Mouse (Mus musculus) intestine, embryonic 16.5 days (tissue): ENCODE data around the gene Golt1b. TPM values are rescaled to one million over a fixed set of nuclear protein-coding genes. Genes with fewer than 3 reads are reported as not detected.
"Not testable (repeated sequence)": the region's sequence is repeated elsewhere in the genome, so short reads cannot be mapped to it uniquely, and the experiment has no call there.

Experiments used
- ATAC-seq: fragments of 200-750 bp; cut with Nextera tagmentation; 2 replicates; pipeline ENCODE4 v1.8.0; 2017; ENCODE audit warnings: moderate TSS enrichment, moderate library complexity
- H3K27ac ChIP-seq: fragments of 300-500 bp; sonication (generic); 2 replicates; pipeline ENCODE4 v1.5.1; 2014; ENCODE audit warnings: mild to moderate bottlenecking, low read length
- H3K27me3 ChIP-seq: fragments of 300-500 bp; sonication (generic); replicated peaks from 2 replicates; pipeline ENCODE4 v1.6.1; 2014; ENCODE audit warnings: low read length, control low read depth, mixed read lengths; ENCODE audit not compliant: control insufficient read depth, insufficient read depth
- H3K36me3 ChIP-seq: fragments of 300-500 bp; sonication (generic); 2 replicates; pipeline ENCODE4 v1.6.1; 2014; ENCODE audit warnings: low read length, control low read depth; ENCODE audit not compliant: control insufficient read depth, insufficient read depth
- H3K4me1 ChIP-seq: fragments of 300-500 bp; sonication (generic); 2 replicates; pipeline ENCODE4 v1.6.1; 2014; ENCODE audit warnings: low read length, control low read depth, mixed read lengths; ENCODE audit not compliant: control insufficient read depth, insufficient read depth
- H3K4me2 ChIP-seq: fragments of 300-500 bp; sonication (generic); 2 replicates; pipeline ENCODE4 v1.6.1; 2014; ENCODE audit warnings: low read depth, low read length, control low read depth
- H3K4me3 ChIP-seq: fragments of 300-500 bp; sonication (generic); 2 replicates; pipeline ENCODE4 v1.5.1; 2014; ENCODE audit warnings: mild to moderate bottlenecking, low read length
- H3K9ac ChIP-seq: fragments of 300-500 bp; sonication (generic); 2 replicates; pipeline ENCODE4 v1.6.1; 2014; ENCODE audit warnings: low read depth, low read length
- H3K9me3 ChIP-seq: fragments of 300-500 bp; sonication (generic); 2 replicates; pipeline ENCODE4 v1.6.1; 2016; ENCODE audit warnings: low read length, control low read depth; ENCODE audit not compliant: control insufficient read depth
- WGBS: fragments of 180-500 bp; shearing (Covaris S2); extraction: QIAGEN DNeasy Blood & Tissue Kit; methylation state at CpG from one replicate; pipeline ENCODE4 v1.1.7; 2014; 5-methylcytosine and 5-hydroxymethylcytosine counted together
- polyA plus RNA-seq: library from polyadenylated mRNA; unstranded; fragments of >200 nt; fragmentation: Nextera tagmentation; extraction: Ambion mirVana; gene quantifications from 2 replicates; pipeline ENCODE4 v1.2.1, GENCODE M21; 2015

Gene Golt1b
- polyA plus RNA-seq: 55.9 and 59.3 TPM in 2 replicates

GRCm38 (mm10) chr6:142387011-142387754 is at the start of gene Golt1b, which contains the start of gene Recql:
TSS of gene Golt1b (plus strand) at chr6:142387221.
TSS of gene Recql (minus strand) at chr6:142387087.
- H3K9me3 ChIP-seq: no peaks in the 10 kb centered on the region
- peaks cover 7% of the 10 kb centered on the region for H3K4me1 ChIP-seq
- H3K27me3 ChIP-seq: no peaks in the 10 kb centered on the region
- under 1% methylated on average over 78 of the region's 87 CpGs for WGBS
- H3K9ac ChIP-seq: peak within 1 kb of the TSS; percentile 88
- peak within 1 kb of the TSS; percentile 84 for H3K4me3 ChIP-seq
- H3K36me3 ChIP-seq: no peaks in the 10 kb centered on the region
- peak within 1 kb of the TSS; percentile 76 for H3K4me2 ChIP-seq
- 0 out of 2 replicates have a peak within 1 kb of the TSS, but pooled peaks have one; percentile 33 for H3K27ac ChIP-seq
- peak; percentile 100 for ATAC-seq

- no peak overlapping the region for H3K27ac ChIP-seq
- H3K4me3 ChIP-seq: no peak overlapping the region
- no peaks in the 10 kb centered on the region for H3K36me3 ChIP-seq
- no peaks in the 10 kb centered on the region for H3K27me3 ChIP-seq
- ATAC-seq: no peak
- WGBS: 72% methylated on average over 2 of the region's 2 CpGs
- no peak overlapping the region for H3K4me2 ChIP-seq
- no peaks in the 10 kb centered on the region for H3K9me3 ChIP-seq
- no peak overlapping the region for H3K9ac ChIP-seq
- H3K4me1 ChIP-seq: no peaks in the 10 kb centered on the region
Measured at GRCm38 (mm10) chr6:142338961-142339360, 48.1 kb upstream of the Golt1b start.

DNA sequence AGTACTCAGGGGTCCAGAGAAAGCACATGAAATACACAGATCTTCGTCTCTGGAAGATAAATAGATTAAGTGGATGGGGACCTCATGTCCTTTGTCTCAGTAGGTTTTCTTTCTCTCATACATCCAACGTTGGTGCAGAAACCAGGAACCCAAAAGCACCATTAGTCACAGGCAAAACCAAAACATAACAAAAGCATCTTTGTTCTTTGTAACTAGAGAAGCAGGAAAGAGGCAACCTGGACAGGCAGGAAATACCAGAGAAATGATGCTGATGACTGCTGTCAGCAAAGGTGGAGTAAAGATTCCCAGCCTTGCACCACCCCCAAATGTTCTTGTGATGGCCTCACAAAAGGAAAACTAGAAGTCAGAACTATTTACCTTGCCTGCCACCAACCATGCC is 47.4 kb upstream of the Golt1b start:
- H3K36me3 ChIP-seq: no peaks in the 10 kb centered on the region
- 36% methylated on average over 2 of the region's 2 CpGs for WGBS

GRCm38 (mm10) chr6:142343561-142343960 is 43.5 kb upstream of the Golt1b start:
- no peak for ATAC-seq
- no peak overlapping the region for H3K9ac ChIP-seq
- WGBS: 69% methylated on average over 2 of the region's 2 CpGs

More for the DNA sequence above, 47.4 kb upstream of the Golt1b start:
- H3K4me3 ChIP-seq: no peak overlapping the region
- H3K27ac ChIP-seq: no peak overlapping the region
- H3K27me3 ChIP-seq: no peaks in the 10 kb centered on the region
- H3K4me1 ChIP-seq: no peaks in the 10 kb centered on the region
- H3K9ac ChIP-seq: no peak overlapping the region
- H3K4me2 ChIP-seq: no peak overlapping the region
- no peaks in the 10 kb centered on the region for H3K9me3 ChIP-seq
- ATAC-seq: no peak

DNA sequence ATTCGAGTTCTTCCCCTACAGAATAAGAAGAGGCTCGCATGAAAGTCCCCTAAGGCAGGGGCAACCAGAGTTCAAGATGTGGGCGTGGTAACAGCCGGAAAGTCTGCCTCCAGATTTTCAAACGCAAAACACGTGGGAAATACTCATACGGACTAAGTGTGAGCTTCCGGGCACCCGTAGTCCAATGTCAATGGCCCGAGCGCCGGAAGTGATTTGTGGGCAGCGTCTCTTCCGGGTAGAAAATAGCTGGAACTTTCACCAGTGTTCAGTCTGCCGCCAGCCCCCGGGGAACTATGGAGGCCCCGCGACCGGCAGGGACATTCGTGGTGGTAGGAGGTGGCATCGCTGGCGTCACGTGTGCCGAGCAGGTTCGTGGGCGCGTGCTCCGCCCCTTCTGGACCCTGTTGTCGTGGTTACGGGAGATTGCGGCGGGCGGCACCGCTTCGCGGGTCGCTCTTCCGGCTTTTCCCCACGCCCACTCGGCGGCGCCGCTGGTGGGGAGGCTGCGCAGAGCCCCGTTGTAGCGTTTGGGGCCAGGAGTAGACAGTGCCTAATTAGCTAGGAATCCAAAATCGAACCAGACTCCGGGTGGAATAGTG is 41.5 kb upstream of the Golt1b start, which contains the start of gene Pyroxd1:
Pyroxd1 (plus strand) TSS at position 215 of the 599 bp plus-strand sequence.
- H3K9me3 ChIP-seq: no peaks in the 10 kb centered on the region
- ATAC-seq: peak; percentile 98

More at GRCm38 (mm10) chr6:142343561-142343960, 43.5 kb upstream of the Golt1b start:
- no peak overlapping the region for H3K4me2 ChIP-seq
- no peak overlapping the region for H3K4me3 ChIP-seq
- no peaks in the 10 kb centered on the region for H3K36me3 ChIP-seq
- H3K27me3 ChIP-seq: no peaks in the 10 kb centered on the region
- H3K27ac ChIP-seq: no peak overlapping the region
- H3K4me1 ChIP-seq: no peaks in the 10 kb centered on the region
- no peaks in the 10 kb centered on the region for H3K9me3 ChIP-seq

DNA sequence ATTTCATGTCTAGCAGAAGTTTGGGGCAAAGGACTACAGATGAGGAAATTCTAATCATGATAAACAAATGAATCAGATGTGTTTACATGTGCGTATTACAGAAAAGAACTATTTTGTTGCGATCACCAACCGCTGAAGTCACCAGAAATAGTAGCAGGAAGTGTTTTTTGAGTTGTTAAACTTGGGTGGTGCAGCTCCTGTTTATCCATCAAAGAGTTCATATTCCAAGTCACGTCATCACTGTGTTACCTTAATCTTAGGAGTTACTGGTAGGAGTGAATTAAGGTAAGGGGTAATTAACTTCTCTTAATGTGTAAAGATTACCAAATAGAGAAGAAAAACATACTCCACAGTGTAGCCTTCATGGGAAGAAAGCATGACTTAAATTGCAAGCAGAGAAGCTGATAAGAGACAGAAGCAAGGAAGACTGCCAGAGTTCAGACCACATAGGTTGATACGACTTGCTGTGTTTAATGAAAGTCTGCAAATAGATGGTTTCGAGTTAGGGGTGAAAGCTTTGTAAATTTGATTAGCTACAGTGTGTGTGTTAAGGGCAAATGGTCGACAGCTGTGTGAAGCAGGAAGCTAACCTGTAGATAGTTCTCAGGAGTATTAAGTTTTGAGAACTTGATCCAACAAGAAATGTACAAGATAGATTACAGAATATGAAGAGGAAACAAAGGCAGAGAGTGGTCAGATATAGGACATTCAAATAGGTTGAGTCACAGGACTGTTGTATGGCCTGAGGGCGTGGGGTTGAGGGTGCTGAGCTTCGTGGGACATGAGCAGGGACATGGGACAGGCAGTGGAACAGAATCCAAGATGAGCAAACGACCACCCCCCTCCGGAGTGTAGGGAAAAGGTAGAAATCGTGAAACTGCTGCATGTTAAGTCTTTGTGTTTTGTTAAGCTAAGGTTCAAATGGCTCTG is 40.6 kb upstream of the Golt1b start:
- H3K27ac ChIP-seq: no peak overlapping the region; the same call in 1 of the 2 replicates
- H3K9ac ChIP-seq: peak overlapping the region; percentile 78
- ATAC-seq: peak; percentile 52

More for the DNA sequence above, 41.5 kb upstream of the Golt1b start, which contains the start of gene Pyroxd1:
- H3K27me3 ChIP-seq: no peaks in the 10 kb centered on the region
- no peaks in the 10 kb centered on the region for H3K4me1 ChIP-seq
- H3K9ac ChIP-seq: peak within 1 kb of the TSS; percentile 78
- H3K4me3 ChIP-seq: peak within 1 kb of the TSS; percentile 80
- H3K36me3 ChIP-seq: no peaks in the 10 kb centered on the region
- H3K4me2 ChIP-seq: peak within 1 kb of the TSS; percentile 59
- peak within 1 kb of the TSS; percentile 84 for H3K27ac ChIP-seq
- under 1% methylated on average over 48 of the region's 48 CpGs for whole genome bisulfite sequencing

GRCm38 (mm10) chr6:142347431-142348385 is 39.3 kb upstream of the Golt1b start:
- no peak for ATAC-seq
- H3K4me2 ChIP-seq: no peak overlapping the region

More for the DNA sequence above, 40.6 kb upstream of the Golt1b start:
- H3K27me3 ChIP-seq: no peaks in the 10 kb centered on the region
- no peaks in the 10 kb centered on the region for H3K9me3 ChIP-seq
- H3K4me2 ChIP-seq: peak overlapping the region; percentile 59
- 40% methylated on average over 12 of the region's 12 CpGs for WGBS
- peak overlapping the region; percentile 80 for H3K4me3 ChIP-seq
- H3K4me1 ChIP-seq: no peaks in the 10 kb centered on the region
- H3K36me3 ChIP-seq: no peaks in the 10 kb centered on the region

DNA sequence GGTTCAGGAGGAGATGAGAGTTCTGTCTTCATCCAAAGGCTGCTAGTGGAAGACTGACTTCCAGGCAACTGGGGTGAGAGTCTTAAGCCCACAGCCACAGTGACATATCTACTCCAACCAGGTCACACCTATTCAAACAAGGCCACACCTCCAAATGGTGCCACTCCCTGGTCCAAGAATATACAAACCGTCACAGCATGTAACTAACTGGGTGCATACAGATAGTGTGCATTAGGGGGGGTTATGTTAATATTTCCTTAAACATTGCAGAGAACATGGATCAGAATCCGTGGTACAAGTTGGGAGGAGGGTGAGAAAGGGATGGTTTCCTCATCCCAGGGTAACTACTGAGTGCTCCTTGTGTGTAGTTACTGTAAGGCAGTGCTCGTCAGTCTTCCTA is 34.9 kb upstream of the Golt1b start:
- H3K36me3 ChIP-seq, H3K4me2 ChIP-seq, ATAC-seq, H3K9ac ChIP-seq, H3K9me3 ChIP-seq, H3K4me3 ChIP-seq, H3K27ac ChIP-seq, H3K4me1 ChIP-seq, H3K27me3 ChIP-seq: not testable (repeated sequence)
- WGBS: 80% methylated on average over 3 of the region's 3 CpGs

More at GRCm38 (mm10) chr6:142347431-142348385, 39.3 kb upstream of the Golt1b start:
- no peak overlapping the region for H3K27ac ChIP-seq
- no peak overlapping the region for H3K9ac ChIP-seq
- 72% methylated on average over 11 of the region's 11 CpGs for WGBS
- no peaks in the 10 kb centered on the region for H3K9me3 ChIP-seq
- no peaks in the 10 kb centered on the region for H3K27me3 ChIP-seq
- H3K4me1 ChIP-seq: no peaks in the 10 kb centered on the region
- no peaks in the 10 kb centered on the region for H3K36me3 ChIP-seq
- no peak overlapping the region for H3K4me3 ChIP-seq
